Mouse (Mus musculus) small intestine, adult 2 months (tissue): ENCODE data around the gene Cadps2. TPM values are rescaled to one million over a fixed set of nuclear protein-coding genes. Genes with fewer than 3 reads are reported as not detected.

ENCODE experiments used
- H3K27ac ChIP-seq: fragments of 200-500 bp; 2 replicates; pipeline ENCODE4 v1.5.1; 2012; ENCODE audit warnings: low read depth, low read length, control low read depth, inconsistent platforms; ENCODE audit not compliant: insufficient read depth
- H3K27me3 ChIP-seq: fragments of 200-500 bp; 2 replicates; pipeline ENCODE4 v1.6.1; 2012; ENCODE audit warnings: mild to moderate bottlenecking, moderate library complexity, low read length, inconsistent platforms; ENCODE audit not compliant: control insufficient read depth, insufficient read depth
- H3K36me3 ChIP-seq: fragments of 200-500 bp; 2 replicates; pipeline ENCODE4 v1.6.1; 2012; ENCODE audit warnings: mild to moderate bottlenecking, low read length, control low read depth, inconsistent platforms; ENCODE audit not compliant: control insufficient read depth, insufficient read depth
- H3K4me1 ChIP-seq: fragments of 200-500 bp; 2 replicates; pipeline ENCODE4 v1.6.1; 2012; ENCODE audit warnings: low read length, inconsistent platforms, mixed read lengths; ENCODE audit not compliant: control insufficient read depth, insufficient read depth, insufficient read length
- H3K4me3 ChIP-seq: fragments of 200-500 bp; 2 replicates; pipeline ENCODE4 v1.5.1; 2012; ENCODE audit warnings: low read depth, mild to moderate bottlenecking, control low read depth, inconsistent platforms, low read length, moderate library complexity
- CTCF ChIP-seq: fragments of 200-500 bp; IDR thresholded peaks from 2 replicates; pipeline ENCODE4 v1.5.1; 2012; ENCODE audit warnings: low read depth, mild to moderate bottlenecking, control low read depth, inconsistent platforms, low read length, moderate library complexity, mixed read lengths; ENCODE audit not compliant: insufficient replicate concordance, insufficient read length; ENCODE audit errors: extremely low read depth
- POLR2A ChIP-seq: fragments of 200-500 bp; IDR thresholded peaks from 2 replicates; pipeline ENCODE4 v1.6.1; 2012; ENCODE audit warnings: low read depth, mild to moderate bottlenecking, control low read depth, inconsistent platforms, low read length, moderate library complexity
- WGBS: fragments of 180-500 bp; shearing (Covaris S2); methylation state at CpG from one replicate; pipeline ENCODE4 v1.1.7; 2018; 5-methylcytosine and 5-hydroxymethylcytosine counted together
- polyA plus RNA-seq: library from polyadenylated mRNA; depleted of rRNA; stranded (reverse); fragments of >200 nt; gene quantifications from 2 replicates; pipeline ENCODE4 v1.2.3, GENCODE M21; 2012

Gene Cadps2
- polyA plus RNA-seq, 1 experiment = 3.6 TPM

- Histone ChIP-seq H3K27me3 (no peaks in the 10 kb centered on the region), H3K4me1 (no peaks in the 10 kb centered on the region), H3K27ac (no peak overlapping the region), H3K36me3 (no peaks in the 10 kb centered on the region), H3K4me3 (no peak overlapping the region)
- TF ChIP-seq POLR2A = no peak
- no peak for TF ChIP-seq CTCF
- WGBS = 67% methylated on average over 3 of the region's 3 CpGs
Observed at GRCm38 (mm10) chr6:23439897-23440296, 399.3 kb downstream of the Cadps2 start.

- 35% methylated on average over 12 of the region's 12 CpGs for WGBS
- no peak for TF ChIP-seq CTCF
- TF ChIP-seq POLR2A = no peak
Observed at GRCm38 (mm10) chr6:23410256-23411049, 428.8 kb downstream of the Cadps2 start.

GRCm38 (mm10) chr6:23394131-23394530 is 445.1 kb downstream of the Cadps2 start:
- TF ChIP-seq POLR2A = no peak
- Histone ChIP-seq H3K36me3 (no peaks in the 10 kb centered on the region), H3K4me3 (no peak overlapping the region), H3K27me3 (no peaks in the 10 kb centered on the region), H3K4me1 (no peaks in the 10 kb centered on the region), H3K27ac (no peak overlapping the region)
- WGBS = 37% methylated on average over 2 of the region's 2 CpGs

More at GRCm38 (mm10) chr6:23410256-23411049, 428.8 kb downstream of the Cadps2 start:
- no peaks in the 10 kb centered on the region for H3K27me3 ChIP-seq
- no peak overlapping the region for H3K27ac ChIP-seq
- no peaks in the 10 kb centered on the region for H3K36me3 ChIP-seq
- H3K4me3 ChIP-seq = no peak overlapping the region
- H3K4me1 ChIP-seq = no peaks in the 10 kb centered on the region

GRCm38 (mm10) chr6:23392711-23393110 is 446.5 kb downstream of the Cadps2 start:
- Histone ChIP-seq H3K4me1 (no peaks in the 10 kb centered on the region), H3K27me3 (no peaks in the 10 kb centered on the region), H3K36me3 (no peaks in the 10 kb centered on the region), H3K4me3 (no peak overlapping the region), H3K27ac (no peak overlapping the region)
- 43% methylated on average over 4 of the region's 4 CpGs for WGBS
- no peak for TF ChIP-seq POLR2A
- no peak for TF ChIP-seq CTCF

- 58% methylated on average over 5 of the region's 5 CpGs for WGBS
- H3K4me3 ChIP-seq = no peak overlapping the region
- no peaks in the 10 kb centered on the region for H3K4me1 ChIP-seq
- no peaks in the 10 kb centered on the region for H3K36me3 ChIP-seq
- no peak overlapping the region for H3K27ac ChIP-seq
- H3K27me3 ChIP-seq = no peaks in the 10 kb centered on the region
- TF ChIP-seq POLR2A = no peak
- no peak for TF ChIP-seq CTCF
Observed at GRCm38 (mm10) chr6:23386711-23387110, 452.5 kb downstream of the Cadps2 start.

GRCm38 (mm10) chr6:23383004-23383347 is 456.2 kb downstream of the Cadps2 start:
- Histone ChIP-seq H3K27me3 (no peaks in the 10 kb centered on the region), H3K27ac (no peak overlapping the region), H3K36me3 (no peaks in the 10 kb centered on the region), H3K4me1 (no peaks in the 10 kb centered on the region), H3K4me3 (no peak overlapping the region)
- 72% methylated on average over 1 of the region's 1 CpGs for WGBS
- TF ChIP-seq CTCF (no peak), POLR2A (no peak)

- H3K4me1 ChIP-seq = no peaks in the 10 kb centered on the region
- TF ChIP-seq POLR2A (no peak), CTCF (no peak)
- H3K27me3 ChIP-seq = no peaks in the 10 kb centered on the region
- H3K36me3 ChIP-seq = no peaks in the 10 kb centered on the region
- H3K4me3 ChIP-seq = no peak overlapping the region
- 63% methylated on average over 12 of the region's 12 CpGs for WGBS
- no peak overlapping the region for H3K27ac ChIP-seq
Observed at GRCm38 (mm10) chr6:23382283-23383003, 456.8 kb downstream of the Cadps2 start.
